Mouse (Mus musculus): Measurements from ENCODE around the gene Tcf12. TPM values are rescaled to one million over a fixed set of nuclear protein-coding genes. Genes with fewer than 3 reads are reported as not detected.

Gene Tcf12
- total and polyA plus RNA-seq, 3 experiments: 34.7 to 329 (median 80.7) TPM

DNA sequence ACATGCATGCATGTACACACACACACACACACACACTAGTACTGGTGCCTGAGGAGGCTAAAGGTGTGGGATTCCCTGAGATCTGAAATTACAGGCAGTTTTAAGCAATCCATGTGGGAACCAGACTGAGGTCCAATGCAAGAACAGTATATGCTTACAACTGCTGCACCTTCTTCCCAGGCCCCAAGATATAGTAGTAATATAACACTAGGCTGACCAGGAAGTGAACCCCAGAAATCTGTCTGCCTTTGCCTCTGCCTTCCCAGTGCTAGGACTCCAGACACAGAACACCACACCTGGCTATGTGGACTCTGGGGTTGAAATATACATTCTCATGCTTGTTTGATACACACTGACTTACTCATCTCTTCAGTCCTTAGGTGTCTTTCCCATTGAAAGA lies 6.8 kb upstream of the Tcf12 start:
- DNase-seq (ENCODE audit: low spot score) (no peak), ATAC-seq (ENCODE audit: extremely low read depth, insufficient number of reproducible peaks, low FRiP score, poor library complexity, severe bottlenecking) (no peak)
- Histone ChIP-seq H3K4me1 (ENCODE audit: insufficient read depth, low read depth, low read length) (no peaks in the 10 kb centered on the region), H3K36me3 (replicated peaks) (no peaks in the 10 kb centered on the region), H3K4me3 (ENCODE audit: low read depth, low read length) (no peak overlapping the region), H3K9me3 (replicated peaks) (no peaks in the 10 kb centered on the region), H3K27me3 (ENCODE audit: insufficient read depth, low read length) (no peaks in the 10 kb centered on the region)
- TF ChIP-seq GATA2 (IDR thresholded peaks at IDR 0.05; ENCODE audit: borderline replicate concordance, low read depth, low read length): no peak
- TF ChIP-seq TAL1 (conservative IDR thresholded peaks at IDR 0.05; ENCODE audit: low read depth, low read length): no peak
- no peak for TF ChIP-seq GATA1 (IDR thresholded peaks at IDR 0.05; ENCODE audit: borderline replicate concordance, low read length)
- TF ChIP-seq POLR2AphosphoS5 (IDR thresholded peaks at IDR 0.05; ENCODE audit: insufficient replicate concordance, low read depth, low read length): no peak
- TF ChIP-seq CTCF (IDR thresholded peaks at IDR 0.05; ENCODE audit: low read depth, low read length): no peak

DNA sequence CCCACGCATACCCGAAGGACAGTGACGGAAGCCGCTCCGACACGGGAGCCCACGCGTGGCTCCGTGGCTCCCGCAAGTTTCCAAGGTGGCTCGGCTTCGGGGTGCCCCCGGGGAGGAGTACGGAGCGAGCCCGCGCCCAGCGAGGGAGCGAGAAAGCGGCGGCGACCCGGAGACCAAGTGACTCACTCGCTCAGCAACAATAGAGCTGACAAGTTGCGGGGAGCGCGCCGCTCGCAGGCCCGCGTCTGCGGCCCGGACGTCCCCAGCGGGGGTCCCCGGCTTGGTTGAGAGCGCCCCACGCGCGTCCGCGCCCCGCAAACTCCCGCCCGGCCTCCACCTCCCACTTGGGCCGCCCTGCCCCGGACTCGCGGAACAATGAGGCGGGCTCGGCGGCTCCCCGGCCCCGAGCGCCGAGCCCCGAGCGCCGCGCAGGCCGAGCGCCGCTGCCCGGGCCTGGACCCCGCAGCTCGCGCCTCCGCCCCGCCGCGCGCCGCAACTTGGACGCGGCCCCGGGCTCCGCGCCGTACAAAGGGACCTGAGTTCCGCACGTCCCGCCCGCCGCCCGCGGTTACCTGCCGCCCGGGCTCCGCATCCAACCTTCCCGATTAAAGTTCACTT lies 558 bp downstream of the Tcf12 start:
- DNase-seq (ENCODE audit: low spot score): peak; percentile 56
- H3K9me3 ChIP-seq (replicated peaks): no peaks in the 10 kb centered on the region
- TF ChIP-seq CTCF (IDR thresholded peaks at IDR 0.05; ENCODE audit: low read depth, low read length): no peak
- TF ChIP-seq GATA2 (IDR thresholded peaks at IDR 0.05; ENCODE audit: borderline replicate concordance, low read depth, low read length): no peak
- TF ChIP-seq TAL1 (conservative IDR thresholded peaks at IDR 0.05; ENCODE audit: low read depth, low read length): no peak
- no peak for TF ChIP-seq GATA1 (IDR thresholded peaks at IDR 0.05; ENCODE audit: borderline replicate concordance, low read length)
- TF ChIP-seq POLR2AphosphoS5 (IDR thresholded peaks at IDR 0.05; ENCODE audit: insufficient replicate concordance, low read depth, low read length): no peak
- peaks cover 22% of the 10 kb centered on the region for H3K4me1 ChIP-seq (ENCODE audit: insufficient read depth, low read depth, low read length)
- peaks cover 15% of the 10 kb centered on the region for H3K36me3 ChIP-seq (replicated peaks)
- peak overlapping the region; percentile 92 for H3K4me3 ChIP-seq (ENCODE audit: low read depth, low read length)
- no peaks in the 10 kb centered on the region for H3K27me3 ChIP-seq (ENCODE audit: insufficient read depth, low read length)
- ATAC-seq (ENCODE audit: extremely low read depth, insufficient number of reproducible peaks, low FRiP score, poor library complexity, severe bottlenecking): no peak

DNA sequence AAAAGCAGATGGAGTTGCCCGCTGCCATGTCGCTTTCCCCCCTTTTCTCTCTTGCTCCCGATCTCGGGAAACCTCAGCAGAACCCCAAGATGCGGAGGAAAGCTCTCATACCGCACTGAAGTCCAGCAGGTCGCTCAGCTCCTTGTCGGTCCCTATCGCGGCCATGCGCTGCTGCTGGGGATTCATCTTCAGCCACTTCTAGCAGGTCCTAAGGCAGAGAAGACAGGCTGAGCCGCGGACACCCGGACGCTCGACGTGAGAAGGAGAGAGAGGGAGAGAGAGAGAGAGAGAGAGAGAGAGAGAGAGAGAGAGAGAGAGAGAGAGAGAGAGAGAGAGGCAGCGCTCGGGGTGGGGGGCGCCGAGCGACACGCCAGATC lies 1.1 kb downstream of the Tcf12 start:
- DNase-seq (ENCODE audit: low spot score) (peak; percentile 29), ATAC-seq (ENCODE audit: extremely low read depth, insufficient number of reproducible peaks, low FRiP score, poor library complexity, severe bottlenecking) (no peak; the same call in 1 of the 2 replicates)
- peaks cover 22% of the 10 kb centered on the region for H3K4me1 ChIP-seq (ENCODE audit: insufficient read depth, low read depth, low read length)

DNA sequence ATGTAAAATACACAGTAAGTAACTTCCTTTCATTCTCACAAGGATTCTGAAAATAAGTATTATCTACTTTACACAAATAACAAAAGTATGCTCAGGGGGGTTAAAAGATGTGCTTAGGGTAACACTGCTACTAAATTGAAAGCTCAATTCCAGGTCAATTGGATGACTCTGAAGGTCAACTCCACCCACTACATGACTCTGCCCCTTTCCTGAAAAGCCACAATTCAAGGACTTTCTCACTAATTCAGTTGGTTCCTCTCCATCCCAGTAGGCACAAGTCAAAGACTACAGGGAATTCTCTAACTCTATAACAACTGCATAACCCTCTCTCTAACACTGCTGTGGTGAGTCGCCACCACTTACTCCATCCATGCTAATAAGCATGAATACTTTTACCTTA lies 8.2 kb downstream of the Tcf12 start:
- no peak for TF ChIP-seq TAL1 (conservative IDR thresholded peaks at IDR 0.05; ENCODE audit: low read depth, low read length)
- no peak for TF ChIP-seq POLR2AphosphoS5 (IDR thresholded peaks at IDR 0.05; ENCODE audit: insufficient replicate concordance, low read depth, low read length)
- no peak for TF ChIP-seq GATA1 (IDR thresholded peaks at IDR 0.05; ENCODE audit: borderline replicate concordance, low read length)
- no peak for TF ChIP-seq CTCF (IDR thresholded peaks at IDR 0.05; ENCODE audit: low read depth, low read length)
- TF ChIP-seq GATA2 (IDR thresholded peaks at IDR 0.05; ENCODE audit: borderline replicate concordance, low read depth, low read length): no peak
- no peak overlapping the region for H3K4me3 ChIP-seq (ENCODE audit: low read depth, low read length)
- H3K27me3 ChIP-seq (ENCODE audit: insufficient read depth, low read length): no peaks in the 10 kb centered on the region
- peaks cover 8% of the 10 kb centered on the region; the same call in 1 of the 2 replicates for H3K4me1 ChIP-seq (ENCODE audit: insufficient read depth, low read depth, low read length)
- no peak for DNase-seq (ENCODE audit: low spot score)
- H3K36me3 ChIP-seq (replicated peaks): peaks cover 53% of the 10 kb centered on the region
- no peaks in the 10 kb centered on the region for H3K9me3 ChIP-seq (replicated peaks)
- no peak for ATAC-seq (ENCODE audit: extremely low read depth, insufficient number of reproducible peaks, low FRiP score, poor library complexity, severe bottlenecking)

More for the DNA sequence above, 1.1 kb downstream of the Tcf12 start:
- no peak for TF ChIP-seq TAL1 (conservative IDR thresholded peaks at IDR 0.05; ENCODE audit: low read depth, low read length)
- no peak for TF ChIP-seq CTCF (IDR thresholded peaks at IDR 0.05; ENCODE audit: low read depth, low read length)
- TF ChIP-seq GATA2 (IDR thresholded peaks at IDR 0.05; ENCODE audit: borderline replicate concordance, low read depth, low read length): no peak
- H3K4me3 ChIP-seq (ENCODE audit: low read depth, low read length): peak overlapping the region; percentile 92
- no peaks in the 10 kb centered on the region for H3K27me3 ChIP-seq (ENCODE audit: insufficient read depth, low read length)
- H3K36me3 ChIP-seq (replicated peaks): peaks cover 15% of the 10 kb centered on the region
- H3K9me3 ChIP-seq (replicated peaks): no peaks in the 10 kb centered on the region

DNA sequence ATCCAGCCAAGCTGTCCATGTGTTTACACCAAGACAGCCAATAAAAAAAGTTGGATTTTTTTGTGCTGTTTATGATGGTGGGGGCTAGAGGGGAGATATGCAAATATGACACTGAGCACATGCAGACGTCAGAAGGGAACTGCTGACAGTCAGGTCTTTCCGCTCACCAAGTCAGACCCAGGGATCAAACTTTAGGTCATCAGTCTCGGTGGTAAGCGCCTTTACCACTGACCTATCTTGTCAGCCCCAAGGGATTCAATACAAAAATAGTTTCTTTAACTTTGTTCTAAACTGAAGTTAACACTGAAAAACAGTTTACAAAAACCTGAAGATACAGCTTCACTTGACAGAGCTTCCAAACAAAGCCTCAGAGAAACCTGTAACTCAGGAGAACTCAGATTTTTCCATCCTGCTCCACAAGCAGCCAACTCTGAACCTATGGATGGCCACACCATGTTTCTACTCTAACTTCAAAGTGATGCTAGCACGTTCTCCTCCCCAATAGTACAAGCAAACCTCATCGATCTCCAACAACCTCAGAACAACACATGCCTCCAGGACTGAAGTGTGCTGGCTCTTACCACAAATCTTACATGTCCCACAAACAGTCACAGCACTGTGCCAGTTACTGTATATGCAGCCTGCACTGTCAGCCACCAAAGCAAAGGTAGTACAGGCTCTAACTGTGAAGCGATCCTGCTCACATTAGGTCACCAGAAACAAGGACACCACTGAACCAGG lies 11.6 kb downstream of the Tcf12 start:
- peaks cover 57% of the 10 kb centered on the region for H3K36me3 ChIP-seq (replicated peaks)
- H3K27me3 ChIP-seq (ENCODE audit: insufficient read depth, low read length): no peaks in the 10 kb centered on the region
- no peaks in the 10 kb centered on the region for H3K9me3 ChIP-seq (replicated peaks)
- no peak for ATAC-seq (ENCODE audit: extremely low read depth, insufficient number of reproducible peaks, low FRiP score, poor library complexity, severe bottlenecking)
- H3K4me3 ChIP-seq (ENCODE audit: low read depth, low read length): no peak overlapping the region
- no peak for DNase-seq (ENCODE audit: low spot score)
- peaks cover 2% of the 10 kb centered on the region; the same call in 1 of the 2 replicates for H3K4me1 ChIP-seq (ENCODE audit: insufficient read depth, low read depth, low read length)
- TF ChIP-seq POLR2AphosphoS5 (IDR thresholded peaks at IDR 0.05; ENCODE audit: insufficient replicate concordance, low read depth, low read length) (no peak), CTCF (IDR thresholded peaks at IDR 0.05; ENCODE audit: low read depth, low read length) (no peak), TAL1 (conservative IDR thresholded peaks at IDR 0.05; ENCODE audit: low read depth, low read length) (no peak), GATA2 (IDR thresholded peaks at IDR 0.05; ENCODE audit: borderline replicate concordance, low read depth, low read length) (no peak), GATA1 (IDR thresholded peaks at IDR 0.05; ENCODE audit: borderline replicate concordance, low read length) (no peak)

DNA sequence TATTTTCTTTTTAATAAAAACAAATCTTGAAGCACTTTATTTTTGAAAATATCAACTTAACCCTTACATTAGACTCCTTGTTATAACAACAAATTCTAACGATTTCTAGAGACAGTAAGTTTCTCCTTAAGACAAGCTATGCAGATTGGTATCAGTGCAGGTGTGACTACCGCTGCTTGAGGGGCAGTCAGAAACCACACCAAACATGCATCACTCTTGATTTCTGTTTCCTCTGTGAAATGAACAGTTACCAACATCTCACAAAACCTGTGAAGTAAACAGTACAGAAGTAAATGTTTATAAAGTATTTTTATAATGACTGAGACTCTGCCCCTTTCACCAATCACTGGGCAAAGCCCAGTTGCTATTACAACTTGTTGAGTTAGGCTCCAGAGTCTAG lies 13.6 kb downstream of the Tcf12 start:
- TF ChIP-seq GATA2 (IDR thresholded peaks at IDR 0.05; ENCODE audit: borderline replicate concordance, low read depth, low read length) (no peak), TAL1 (conservative IDR thresholded peaks at IDR 0.05; ENCODE audit: low read depth, low read length) (no peak), CTCF (IDR thresholded peaks at IDR 0.05; ENCODE audit: low read depth, low read length) (no peak), GATA1 (IDR thresholded peaks at IDR 0.05; ENCODE audit: borderline replicate concordance, low read length) (no peak), POLR2AphosphoS5 (IDR thresholded peaks at IDR 0.05; ENCODE audit: insufficient replicate concordance, low read depth, low read length) (no peak)
- DNase-seq (ENCODE audit: low spot score): no peak
- Histone ChIP-seq H3K9me3 (replicated peaks) (no peaks in the 10 kb centered on the region), H3K4me1 (ENCODE audit: insufficient read depth, low read depth, low read length) (peaks cover 6% of the 10 kb centered on the region), H3K4me3 (ENCODE audit: low read depth, low read length) (no peak overlapping the region), H3K27me3 (ENCODE audit: insufficient read depth, low read length) (no peaks in the 10 kb centered on the region), H3K36me3 (replicated peaks) (peaks cover 58% of the 10 kb centered on the region)
- ATAC-seq (ENCODE audit: extremely low read depth, insufficient number of reproducible peaks, low FRiP score, poor library complexity, severe bottlenecking): no peak
